Mouse (Mus musculus) C2C12 (cell line): ENCODE data around the gene Tespa1. TPM values are rescaled to one million over a fixed set of nuclear protein-coding genes. Genes with fewer than 3 reads are reported as not detected.
"Not testable (repeated sequence)": the region's sequence is repeated elsewhere in the genome, so short reads cannot be mapped to it uniquely, and the experiment has no call there.

Source experiments
- H3K27me3 ChIP-seq: one replicate; pipeline ENCODE4 v1.6.1; 2011; ENCODE audit not compliant: control insufficient read depth, insufficient read depth, insufficient read length
- H3K36me3 ChIP-seq: one replicate; pipeline ENCODE4 v1.6.1; 2011; ENCODE audit not compliant: control insufficient read depth, insufficient read depth
- H3K4me3 ChIP-seq: one replicate; pipeline ENCODE4 v1.5.1; 2011; ENCODE audit warnings: mild to moderate bottlenecking, control low read depth; ENCODE audit not compliant: poor library complexity, insufficient read depth, severe bottlenecking
- H3K79me2 ChIP-seq: one replicate; pipeline ENCODE4 v1.6.1; 2011; ENCODE audit not compliant: control insufficient read depth, insufficient read depth
- H3K79me3 ChIP-seq: one replicate; pipeline ENCODE4 v1.6.1; 2011; ENCODE audit warnings: low read depth, control low read depth
- H3ac ChIP-seq: one replicate; pipeline ENCODE3; 2011; ENCODE audit warnings: low read depth; ENCODE audit not compliant: control insufficient read depth, insufficient read length
- CEBPB ChIP-seq: IDR thresholded peaks from one replicate; pipeline ENCODE4 v1.6.1; 2011; ENCODE audit warnings: low read depth, mild to moderate bottlenecking, control low read depth, moderate library complexity
- CTCF ChIP-seq: IDR thresholded peaks from one replicate; pipeline ENCODE4 v1.5.1; 2011; ENCODE audit not compliant: control insufficient read depth, insufficient read depth, insufficient read length
- FOSL1 ChIP-seq: IDR thresholded peaks from one replicate; pipeline ENCODE4 v1.8.0; 2011; ENCODE audit warnings: mild to moderate bottlenecking, low read length; ENCODE audit not compliant: poor library complexity, insufficient read depth, severe bottlenecking
- MAX ChIP-seq: IDR thresholded peaks from one replicate; pipeline ENCODE4 v1.6.1; 2011; ENCODE audit warnings: mild to moderate bottlenecking, control low read depth
- MYOD1 ChIP-seq: IDR thresholded peaks from one replicate; pipeline ENCODE4 v1.6.1; 2011; ENCODE audit warnings: low read depth; ENCODE audit not compliant: control insufficient read depth, insufficient read length
- MYOG ChIP-seq: IDR thresholded peaks from one replicate; pipeline ENCODE4 v1.6.1; 2011; ENCODE audit not compliant: control insufficient read depth, insufficient read length; ENCODE audit errors: extremely low read depth
- USF1 ChIP-seq: IDR thresholded peaks from one replicate; pipeline ENCODE4 v1.6.1; 2011; ENCODE audit warnings: low read depth, mild to moderate bottlenecking, control low read depth, moderate library complexity
- polyA plus RNA-seq: library from polyadenylated mRNA; unstranded; fragments of >200 nt; fragmentation: generic; extraction: Trizol; gene quantifications from one replicate; pipeline ENCODE4 v1.2.1, GENCODE M21; 2012; ENCODE audit warnings: missing spikeins

The Tespa1 gene
- polyA plus RNA-seq, 1 experiment: not detected

- Histone ChIP-seq H3K79me2 (no peaks in the 10 kb centered on the region), H3K36me3 (no peaks in the 10 kb centered on the region), H3K27me3 (no peaks in the 10 kb centered on the region), H3K4me3 (no peak overlapping the region), H3K79me3 (no peaks in the 10 kb centered on the region), H3ac (no peak overlapping the region)
- no peak for TF ChIP-seq MYOD1
- TF ChIP-seq MYOG: no peak
- no peak for TF ChIP-seq CTCF
- TF ChIP-seq CEBPB: no peak
- no peak for TF ChIP-seq USF1
Observed at GRCm38 (mm10) chr10:130288007-130288406, 34.7 kb upstream of the Tespa1 start.

- no peaks in the 10 kb centered on the region for H3K27me3 ChIP-seq
- H3ac ChIP-seq: no peak overlapping the region
- H3K79me2 ChIP-seq: no peaks in the 10 kb centered on the region
- H3K79me3 ChIP-seq: no peaks in the 10 kb centered on the region
- no peaks in the 10 kb centered on the region for H3K36me3 ChIP-seq
- TF ChIP-seq CEBPB: no peak
- TF ChIP-seq MYOD1: no peak
- TF ChIP-seq FOSL1: no peak
- TF ChIP-seq MAX: no peak
- TF ChIP-seq USF1: no peak
- no peak for TF ChIP-seq MYOG
- TF ChIP-seq CTCF: no peak
- H3K4me3 ChIP-seq: no peak overlapping the region
Observed at GRCm38 (mm10) chr10:130293741-130294408, 28.8 kb upstream of the Tespa1 start.

GRCm38 (mm10) chr10:130298748-130299147 is 23.9 kb upstream of the Tespa1 start:
- H3ac ChIP-seq, H3K36me3 ChIP-seq, H3K79me2 ChIP-seq, H3K4me3 ChIP-seq, H3K27me3 ChIP-seq, H3K79me3 ChIP-seq: not testable (repeated sequence)

- not testable (repeated sequence) for H3K36me3 ChIP-seq, H3K27me3 ChIP-seq, H3K79me3 ChIP-seq, H3K4me3 ChIP-seq, H3ac ChIP-seq, H3K79me2 ChIP-seq
Observed at GRCm38 (mm10) chr10:130304138-130304537, 18.5 kb upstream of the Tespa1 start.

GRCm38 (mm10) chr10:130311534-130312227 is 11.0 kb upstream of the Tespa1 start:
- H3K27me3 ChIP-seq: no peaks in the 10 kb centered on the region
- H3K36me3 ChIP-seq: no peaks in the 10 kb centered on the region
- no peaks in the 10 kb centered on the region for H3K79me3 ChIP-seq
- TF ChIP-seq MYOD1 (no peak), CTCF (no peak), CEBPB (no peak), FOSL1 (no peak), MAX (no peak), MYOG (no peak), USF1 (no peak)
- H3ac ChIP-seq: no peak overlapping the region
- no peaks in the 10 kb centered on the region for H3K79me2 ChIP-seq
- H3K4me3 ChIP-seq: no peak overlapping the region

- no peak for TF ChIP-seq CEBPB
- peak; percentile 32 for TF ChIP-seq CTCF
- no peaks in the 10 kb centered on the region for H3K79me2 ChIP-seq
Observed at GRCm38 (mm10) chr10:130313531-130313930, 9.1 kb upstream of the Tespa1 start.

More at GRCm38 (mm10) chr10:130313531-130313930, 9.1 kb upstream of the Tespa1 start:
- Histone ChIP-seq H3ac (no peak overlapping the region), H3K27me3 (no peaks in the 10 kb centered on the region), H3K36me3 (no peaks in the 10 kb centered on the region), H3K79me3 (no peaks in the 10 kb centered on the region), H3K4me3 (no peak overlapping the region)
